Mouse (Mus musculus): Measurements from ENCODE around the gene Tenm2. TPM values are rescaled to one million over a fixed set of nuclear protein-coding genes. Genes with fewer than 3 reads are reported as not detected.

The Tenm2 gene
- polyA plus RNA-seq, 1 experiment from 2014 or later = 6.7 TPM

DNA sequence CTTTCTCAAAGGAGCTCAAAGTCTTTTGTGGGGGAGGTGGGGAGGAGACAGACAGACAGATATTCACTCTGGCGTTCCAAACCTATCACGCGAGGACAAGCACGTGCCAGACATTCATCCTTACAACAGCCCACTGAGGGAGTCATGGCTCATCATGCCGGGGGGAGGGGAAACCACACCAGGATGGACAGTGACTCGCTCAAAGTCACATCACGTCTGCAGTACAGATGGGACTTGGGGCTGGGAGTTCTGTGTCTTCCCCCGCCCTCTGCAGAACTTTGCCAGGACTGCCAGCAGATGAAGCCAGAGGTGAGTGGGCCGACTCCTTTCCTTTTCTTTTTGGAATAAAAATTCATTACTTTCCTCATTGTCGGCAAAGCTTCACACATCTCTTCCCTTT lies 1095.4 kb downstream of the Tenm2 start:
- 87% methylated on average over 10 of the region's 10 CpGs for WGBS
- DNase-seq (ENCODE audit: low spot score, missing footprints) (no peak), ATAC-seq (ENCODE audit: low FRiP score) (peak; percentile 44; the same call in 1 of the 2 replicates)

DNA sequence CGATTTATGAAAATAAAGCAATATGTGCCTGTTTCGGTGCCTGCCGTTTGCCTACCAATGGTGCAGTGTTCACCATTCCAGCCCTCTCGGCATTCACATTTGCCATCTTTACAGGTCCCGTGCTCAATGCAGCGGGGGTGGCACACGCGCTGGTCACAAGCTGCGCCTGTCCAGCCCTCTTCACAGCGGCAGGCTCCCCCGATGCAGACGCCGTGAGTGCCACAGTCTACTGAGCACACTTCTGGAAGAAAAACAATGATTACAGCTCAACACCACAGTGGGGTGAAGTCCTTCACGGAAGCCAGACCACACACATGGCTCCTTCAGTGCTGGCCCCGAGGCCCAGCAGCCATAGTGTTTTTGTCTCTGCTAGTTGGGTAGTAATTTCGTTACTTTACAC lies 1096.2 kb downstream of the Tenm2 start:
- ATAC-seq (ENCODE audit: low FRiP score) (no peak), DNase-seq (ENCODE audit: low spot score, missing footprints) (no peak)
- Histone ChIP-seq H3K27ac (ENCODE audit: low read depth, low read length) (no peak overlapping the region), H3K9ac (ENCODE audit: low read length) (no peak overlapping the region), H3K36me3 (ENCODE audit: control insufficient read depth, insufficient read depth, low read length) (no peaks in the 10 kb centered on the region), H3K27me3 (ENCODE audit: control insufficient read depth, insufficient read depth, low read length) (no peaks in the 10 kb centered on the region), H3K9me3 (ENCODE audit: control insufficient read depth, low read length) (no peaks in the 10 kb centered on the region), H3K4me2 (no peak overlapping the region), H3K4me3 (ENCODE audit: low read depth, low read length) (no peak overlapping the region), H3K4me1 (ENCODE audit: control insufficient read depth, insufficient read depth, low read length) (peaks cover 6% of the 10 kb centered on the region)
- 61% methylated on average over 16 of the region's 16 CpGs for WGBS

More for the DNA sequence above, 1095.4 kb downstream of the Tenm2 start:
- Histone ChIP-seq H3K4me2 (no peak overlapping the region), H3K27ac (ENCODE audit: low read depth, low read length) (no peak overlapping the region), H3K4me1 (ENCODE audit: control insufficient read depth, insufficient read depth, low read length) (peaks cover 6% of the 10 kb centered on the region), H3K27me3 (ENCODE audit: control insufficient read depth, insufficient read depth, low read length) (no peaks in the 10 kb centered on the region), H3K4me3 (ENCODE audit: low read depth, low read length) (no peak overlapping the region), H3K36me3 (ENCODE audit: control insufficient read depth, insufficient read depth, low read length) (no peaks in the 10 kb centered on the region), H3K9me3 (ENCODE audit: control insufficient read depth, low read length) (no peaks in the 10 kb centered on the region), H3K9ac (ENCODE audit: low read length) (no peak overlapping the region)

DNA sequence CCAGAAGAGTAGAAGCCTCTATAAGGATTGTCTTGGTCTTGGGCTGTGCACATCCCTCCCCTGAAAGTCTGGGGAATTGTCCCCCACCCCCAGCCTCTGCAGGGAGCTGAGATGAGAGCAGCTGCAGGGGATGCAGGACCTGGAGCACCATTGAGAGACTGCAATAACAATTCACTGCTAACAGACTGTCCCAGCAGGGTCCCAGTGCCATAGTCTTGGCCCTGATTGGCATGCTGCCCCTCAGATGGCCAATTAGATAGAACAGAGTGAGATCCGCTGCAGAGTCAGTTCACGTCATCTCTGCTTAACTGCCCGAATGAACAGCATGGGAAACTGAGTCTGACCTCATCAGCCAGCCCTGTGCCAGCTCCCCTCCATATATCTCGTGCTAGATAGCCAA lies 1097.9 kb downstream of the Tenm2 start:
- DNase-seq (ENCODE audit: low spot score, missing footprints) (no peak), ATAC-seq (ENCODE audit: low FRiP score) (no peak)
- no peak overlapping the region for H3K27ac ChIP-seq (ENCODE audit: low read depth, low read length)
- H3K9ac ChIP-seq (ENCODE audit: low read length) = no peak overlapping the region
- peaks cover 6% of the 10 kb centered on the region for H3K4me1 ChIP-seq (ENCODE audit: control insufficient read depth, insufficient read depth, low read length)
- no peak overlapping the region for H3K4me3 ChIP-seq (ENCODE audit: low read depth, low read length)
- H3K27me3 ChIP-seq (ENCODE audit: control insufficient read depth, insufficient read depth, low read length) = no peaks in the 10 kb centered on the region
- no peaks in the 10 kb centered on the region for H3K9me3 ChIP-seq (ENCODE audit: control insufficient read depth, low read length)
- WGBS = 66% methylated on average over 4 of the region's 4 CpGs
- no peak overlapping the region for H3K4me2 ChIP-seq
- no peaks in the 10 kb centered on the region for H3K36me3 ChIP-seq (ENCODE audit: control insufficient read depth, insufficient read depth, low read length)

DNA sequence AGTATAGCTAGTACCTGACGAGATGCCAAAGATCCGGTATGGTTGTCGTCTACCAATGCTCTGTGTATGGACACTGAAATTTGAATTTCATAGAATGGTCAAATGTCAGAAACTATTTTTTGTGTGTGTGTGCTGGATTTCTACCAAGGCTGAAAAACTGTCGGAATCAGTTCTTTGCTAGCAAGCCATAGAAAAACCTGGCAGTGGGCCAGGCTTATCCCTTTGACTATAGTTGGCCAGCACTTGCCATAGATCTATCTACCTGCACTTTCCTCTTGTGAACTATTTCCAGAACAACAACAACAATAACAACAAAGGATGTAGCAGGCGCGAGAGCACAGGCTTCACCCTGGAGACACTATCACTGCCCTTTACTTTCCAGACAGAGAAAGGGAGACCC lies 1098.5 kb downstream of the Tenm2 start:
- Histone ChIP-seq H3K4me2 (no peak overlapping the region), H3K4me3 (ENCODE audit: low read depth, low read length) (no peak overlapping the region), H3K27ac (ENCODE audit: low read depth, low read length) (no peak overlapping the region), H3K36me3 (ENCODE audit: control insufficient read depth, insufficient read depth, low read length) (no peaks in the 10 kb centered on the region), H3K9ac (ENCODE audit: low read length) (no peak overlapping the region), H3K9me3 (ENCODE audit: control insufficient read depth, low read length) (no peaks in the 10 kb centered on the region), H3K4me1 (ENCODE audit: control insufficient read depth, insufficient read depth, low read length) (peaks cover 6% of the 10 kb centered on the region), H3K27me3 (ENCODE audit: control insufficient read depth, insufficient read depth, low read length) (no peaks in the 10 kb centered on the region)
- WGBS = 93% methylated on average over 6 of the region's 6 CpGs
- ATAC-seq (ENCODE audit: low FRiP score) (no peak), DNase-seq (ENCODE audit: low spot score, missing footprints) (no peak)

DNA sequence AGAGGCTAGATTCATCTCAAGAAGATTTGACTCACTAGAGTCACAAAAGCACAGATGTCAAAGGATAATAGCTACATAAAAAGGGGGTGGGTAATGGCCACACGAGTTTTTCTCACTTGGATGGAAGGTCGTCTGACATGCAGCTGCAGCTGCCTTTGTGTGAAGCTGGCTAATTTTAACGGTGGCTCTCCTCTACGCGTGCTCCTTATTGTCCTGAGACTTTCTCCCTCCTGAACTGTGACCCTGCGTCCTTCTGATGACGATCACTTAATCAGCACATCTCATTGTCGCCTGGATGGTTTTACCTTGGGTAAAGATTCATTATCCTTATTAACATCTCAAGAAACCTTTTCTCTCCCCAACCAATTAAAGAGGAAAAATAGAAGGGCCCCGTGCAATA lies 1101.1 kb downstream of the Tenm2 start:
- Histone ChIP-seq H3K4me1 (ENCODE audit: control insufficient read depth, insufficient read depth, low read length) (peaks cover 4% of the 10 kb centered on the region), H3K36me3 (ENCODE audit: control insufficient read depth, insufficient read depth, low read length) (no peaks in the 10 kb centered on the region), H3K27ac (ENCODE audit: low read depth, low read length) (no peak overlapping the region), H3K9ac (ENCODE audit: low read length) (no peak overlapping the region), H3K27me3 (ENCODE audit: control insufficient read depth, insufficient read depth, low read length) (no peaks in the 10 kb centered on the region), H3K4me2 (no peak overlapping the region), H3K9me3 (ENCODE audit: control insufficient read depth, low read length) (no peaks in the 10 kb centered on the region), H3K4me3 (ENCODE audit: low read depth, low read length) (no peak overlapping the region)
- DNase-seq (ENCODE audit: low spot score, missing footprints) (no peak), ATAC-seq (ENCODE audit: low FRiP score) (no peak)
- WGBS = 34% methylated on average over 9 of the region's 9 CpGs

DNA sequence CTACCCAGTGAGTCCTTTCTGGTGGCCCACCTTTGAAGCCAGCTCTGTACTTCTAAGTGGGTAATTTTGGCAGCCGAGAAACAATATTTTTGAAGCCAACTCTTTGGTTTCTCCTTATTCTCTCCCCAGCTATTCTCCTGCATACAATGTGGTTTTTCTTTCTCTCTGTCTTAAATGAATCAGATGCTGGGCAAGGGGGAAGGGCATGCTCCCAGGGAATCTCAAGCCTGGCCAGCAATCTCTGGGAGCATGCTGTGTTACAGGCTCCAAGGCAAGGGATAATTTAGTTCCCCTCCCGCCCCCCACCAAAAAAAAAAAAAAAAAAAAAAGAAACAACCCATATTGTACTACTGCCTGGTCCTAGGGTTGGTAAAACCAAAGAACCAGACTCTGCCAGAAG lies 1112.5 kb downstream of the Tenm2 start:
- WGBS = 60% methylated on average over 2 of the region's 2 CpGs
- DNase-seq (ENCODE audit: low spot score, missing footprints) (no peak), ATAC-seq (ENCODE audit: low FRiP score) (no peak)
- Histone ChIP-seq H3K9ac (ENCODE audit: low read length) (no peak overlapping the region), H3K36me3 (ENCODE audit: control insufficient read depth, insufficient read depth, low read length) (no peaks in the 10 kb centered on the region), H3K4me3 (ENCODE audit: low read depth, low read length) (no peak overlapping the region), H3K27ac (ENCODE audit: low read depth, low read length) (no peak overlapping the region), H3K4me2 (no peak overlapping the region), H3K9me3 (ENCODE audit: control insufficient read depth, low read length) (no peaks in the 10 kb centered on the region), H3K4me1 (ENCODE audit: control insufficient read depth, insufficient read depth, low read length) (peaks cover 20% of the 10 kb centered on the region), H3K27me3 (ENCODE audit: control insufficient read depth, insufficient read depth, low read length) (no peaks in the 10 kb centered on the region; the same call in 1 of the 2 replicates)

DNA sequence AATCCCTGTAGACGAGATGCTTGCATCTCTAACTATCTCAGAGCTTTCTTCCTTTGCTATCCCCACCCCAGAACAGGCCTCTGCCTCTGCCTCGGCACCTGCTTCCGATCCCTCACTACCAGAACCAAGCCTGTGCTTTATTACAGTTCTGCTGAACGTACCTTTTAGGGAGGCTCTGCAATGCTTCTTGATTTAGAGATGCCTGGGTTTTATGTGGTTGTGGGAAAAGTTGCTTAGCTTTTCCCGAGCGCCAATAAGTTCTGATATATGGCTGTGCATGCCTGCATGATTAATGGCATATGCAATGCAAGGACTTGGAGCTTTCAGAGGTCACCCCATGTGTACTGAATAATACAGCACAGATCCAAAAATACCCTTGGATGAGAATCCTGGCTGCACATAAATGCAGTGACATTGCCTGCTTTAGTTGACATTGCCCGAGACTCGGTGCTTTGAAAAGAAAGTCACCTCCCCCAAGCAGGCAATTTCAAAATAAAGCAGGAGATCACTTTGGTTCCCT lies 1114.3 kb downstream of the Tenm2 start:
- ATAC-seq (ENCODE audit: low FRiP score) (peak; percentile 51; the same call in 1 of the 2 replicates), DNase-seq (ENCODE audit: low spot score, missing footprints) (peak; percentile 89)
- 49% methylated on average over 8 of the region's 8 CpGs for WGBS
- no peaks in the 10 kb centered on the region for H3K36me3 ChIP-seq (ENCODE audit: control insufficient read depth, insufficient read depth, low read length)
- no peak overlapping the region for H3K4me3 ChIP-seq (ENCODE audit: low read depth, low read length)
- H3K4me1 ChIP-seq (ENCODE audit: control insufficient read depth, insufficient read depth, low read length) = peaks cover 20% of the 10 kb centered on the region
- H3K27ac ChIP-seq (ENCODE audit: low read depth, low read length) = peak overlapping the region; percentile 53
- no peaks in the 10 kb centered on the region; the same call in 1 of the 2 replicates for H3K27me3 ChIP-seq (ENCODE audit: control insufficient read depth, insufficient read depth, low read length)
- H3K9ac ChIP-seq (ENCODE audit: low read length) = no peak overlapping the region
- H3K4me2 ChIP-seq = no peak overlapping the region
- no peaks in the 10 kb centered on the region for H3K9me3 ChIP-seq (ENCODE audit: control insufficient read depth, low read length)

DNA sequence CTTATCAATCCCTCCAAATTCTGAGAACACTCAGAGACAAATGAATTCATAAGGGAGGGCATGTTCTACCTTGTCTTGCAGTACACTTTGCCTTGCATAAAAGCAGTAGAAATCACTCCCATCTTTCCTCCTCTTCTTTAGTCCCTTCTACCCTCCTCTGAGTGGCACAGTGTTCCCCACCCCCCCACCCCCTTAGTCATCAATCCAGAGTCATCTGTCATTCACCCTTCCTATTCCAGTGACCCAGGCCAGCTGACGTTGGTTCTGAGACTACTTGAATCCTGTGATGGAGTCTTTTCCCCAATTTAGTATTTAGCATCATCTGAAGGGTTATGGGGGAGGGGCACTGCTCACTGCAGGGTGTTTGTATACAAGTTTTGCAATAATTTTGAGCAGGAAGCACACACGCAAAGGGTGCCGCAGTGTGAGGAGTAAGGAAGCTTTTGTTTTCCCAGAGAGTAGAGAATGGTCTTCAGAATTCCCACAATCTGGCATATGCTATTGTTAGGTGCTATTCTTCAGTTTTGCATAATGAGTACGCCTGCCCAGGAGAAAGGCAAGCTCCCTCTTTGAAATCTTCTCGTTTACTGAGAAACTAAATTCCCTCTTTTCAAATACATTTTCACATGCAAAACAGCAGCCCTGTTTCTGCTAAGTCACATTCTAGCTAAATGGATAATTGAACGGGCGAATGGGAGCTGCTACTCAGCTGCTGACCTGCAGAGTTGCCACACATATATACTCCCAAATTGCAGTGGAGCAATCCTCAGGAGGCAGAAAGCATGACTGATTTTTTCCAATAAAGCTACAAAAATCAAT lies 1115.0 kb downstream of the Tenm2 start:
- Histone ChIP-seq H3K9me3 (ENCODE audit: control insufficient read depth, low read length) (no peaks in the 10 kb centered on the region), H3K36me3 (ENCODE audit: control insufficient read depth, insufficient read depth, low read length) (no peaks in the 10 kb centered on the region), H3K4me2 (no peak overlapping the region), H3K4me3 (ENCODE audit: low read depth, low read length) (no peak overlapping the region), H3K27ac (ENCODE audit: low read depth, low read length) (peak overlapping the region; percentile 41; the same call in 1 of the 2 replicates), H3K9ac (ENCODE audit: low read length) (no peak overlapping the region), H3K27me3 (ENCODE audit: control insufficient read depth, insufficient read depth, low read length) (no peaks in the 10 kb centered on the region; the same call in 1 of the 2 replicates), H3K4me1 (ENCODE audit: control insufficient read depth, insufficient read depth, low read length) (peaks cover 20% of the 10 kb centered on the region)
- DNase-seq (ENCODE audit: low spot score, missing footprints) = peak; percentile 86
- ATAC-seq (ENCODE audit: low FRiP score) = peak; percentile 84
- WGBS = 28% methylated on average over 7 of the region's 7 CpGs

DNA sequence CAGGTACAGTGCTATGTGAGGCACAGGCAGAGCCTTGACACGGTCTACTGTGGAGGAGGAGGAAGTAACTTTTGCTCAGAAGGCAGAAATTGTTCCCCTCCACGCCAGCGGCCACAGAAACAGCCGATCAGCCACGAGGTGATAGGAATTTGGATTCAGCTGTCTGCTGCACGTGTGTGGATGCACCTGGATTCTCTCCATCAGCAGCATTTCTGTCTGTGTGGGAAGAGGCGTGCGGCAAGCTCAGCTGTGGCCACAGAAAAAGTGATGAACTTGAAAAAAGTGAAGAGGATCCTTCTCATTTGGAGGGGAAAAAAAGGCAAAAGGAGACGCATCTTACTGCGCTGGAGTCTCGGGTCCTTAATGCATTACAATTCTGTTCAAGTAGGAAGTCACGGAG lies 1122.4 kb downstream of the Tenm2 start:
- DNase-seq (ENCODE audit: low spot score, missing footprints) = no peak
- H3K27me3 ChIP-seq (ENCODE audit: control insufficient read depth, insufficient read depth, low read length) = no peaks in the 10 kb centered on the region
- H3K36me3 ChIP-seq (ENCODE audit: control insufficient read depth, insufficient read depth, low read length) = no peaks in the 10 kb centered on the region
- no peak overlapping the region for H3K4me3 ChIP-seq (ENCODE audit: low read depth, low read length)
- peaks cover 17% of the 10 kb centered on the region for H3K4me1 ChIP-seq (ENCODE audit: control insufficient read depth, insufficient read depth, low read length)
- WGBS = 89% methylated on average over 12 of the region's 12 CpGs
- no peaks in the 10 kb centered on the region for H3K9me3 ChIP-seq (ENCODE audit: control insufficient read depth, low read length)
- no peak for ATAC-seq (ENCODE audit: low FRiP score)
- H3K27ac ChIP-seq (ENCODE audit: low read depth, low read length) = no peak overlapping the region
- no peak overlapping the region for H3K4me2 ChIP-seq
- no peak overlapping the region for H3K9ac ChIP-seq (ENCODE audit: low read length)

All from midbrain, embryonic 11.5 days (tissue).